Mouse (Mus musculus) stomach, adult 2 months (tissue): ENCODE results near the gene Vmn2r84. TPM values are rescaled to one million over a fixed set of nuclear protein-coding genes. Genes with fewer than 3 reads are reported as not detected.

ENCODE experiments used
- polyA plus RNA-seq: library from polyadenylated mRNA; depleted of rRNA; stranded (reverse); fragments of >200 nt; gene quantifications from 2 replicates; pipeline ENCODE4 v1.2.3, GENCODE M21; 2012; rRNA removed

Vmn2r84 gene
- polyA plus RNA-seq: not detected in 2 replicates

GRCm38 (mm10) chr10:130394232-130394631 lies at the start of gene Vmn2r84:
Gene Vmn2r84 (minus strand): TSS chr10:130394332.

DNA sequence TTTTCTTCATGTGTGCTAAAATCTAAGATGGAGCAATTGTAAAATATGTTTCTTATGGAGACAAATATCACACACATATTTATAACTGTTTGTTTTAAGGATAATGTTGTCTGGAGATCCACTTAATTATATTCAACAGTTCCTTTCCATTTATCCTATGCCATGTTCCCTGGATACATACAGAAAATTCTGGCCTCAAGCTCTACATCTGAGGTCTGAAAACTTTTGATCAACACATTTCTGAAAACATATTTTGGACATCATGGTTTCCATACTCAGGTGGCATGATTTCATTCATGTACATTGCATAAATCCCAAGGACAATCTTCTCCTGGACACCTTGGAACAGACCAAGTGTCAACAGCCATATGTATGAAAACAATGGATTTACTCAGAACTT lies 35.5 kb upstream of the Vmn2r84 start, which contains the start of gene Vmn2r85:
TSS of gene Vmn2r85 (minus strand) at position 101 of the 400 bp plus-strand sequence.

Other genes starting within 250 kb of the Vmn2r84 start
- gene Olfr825, start 227.6 kb downstream of the Vmn2r84 start, polyA plus RNA-seq: not detected in 2 replicates
- not detected in 2 replicates for gene Olfr826, start 210.1 kb downstream of the Vmn2r84 start, polyA plus RNA-seq
- not detected in 2 replicates for gene Olfr827, start 179.9 kb downstream of the Vmn2r84 start, polyA plus RNA-seq
- gene Neurod4, start 114.1 kb downstream of the Vmn2r84 start, polyA plus RNA-seq: not detected in 2 replicates
- 0.08 TPM in 1 of 2 replicates, not detected in the other for gene Tespa1, start 71.5 kb downstream of the Vmn2r84 start, polyA plus RNA-seq
- not detected in 2 replicates for gene Vmn2r85, start 35.4 kb upstream of the Vmn2r84 start, polyA plus RNA-seq
- not detected in 2 replicates for gene Vmn2r86, start 61.7 kb upstream of the Vmn2r84 start, polyA plus RNA-seq
- not detected in 2 replicates for gene Vmn2r87, start 103.1 kb upstream of the Vmn2r84 start, polyA plus RNA-seq